Mouse (Mus musculus) layer of hippocampus, adult 9-11 months (tissue): ENCODE results near the gene Ugt1a5.

Experiments
- DNase-seq: peaks from one replicate; pipeline ENCODE4 v3.0.0; 2022

Gene Ugt1a5

GRCm38 (mm10) chr1:88264237-88264868 is 98.5 kb downstream of the Ugt1a5 start:
- no peak for DNase-seq

GRCm38 (mm10) chr1:88264869-88265240 is 99.0 kb downstream of the Ugt1a5 start:
- no peak for DNase-seq

GRCm38 (mm10) chr1:88266123-88266522 is 100.3 kb downstream of the Ugt1a5 start:
- no peak for DNase-seq

- no peak for DNase-seq
These were observed 101.7 kb downstream of the Ugt1a5 start for GRCm38 (mm10) chr1:88267489-88267888.

- no peak for DNase-seq
These were observed 102.3 kb downstream of the Ugt1a5 start for GRCm38 (mm10) chr1:88268070-88268469.
